Mouse (Mus musculus) hindbrain, embryonic 11.5 days (tissue): ENCODE data around the gene Zc2hc1c. TPM values are rescaled to one million over a fixed set of nuclear protein-coding genes. Genes with fewer than 3 reads are reported as not detected.

Experiments
- ATAC-seq: fragments of 200-750 bp; cut with Nextera tagmentation; 2 replicates; pipeline ENCODE4 v1.8.0; 2017; ENCODE audit warnings: mild to moderate bottlenecking, moderate TSS enrichment, moderate library complexity; ENCODE audit not compliant: low FRiP score
- DNase-seq: peaks from one replicate; pipeline ENCODE4 v3.0.0-alpha.2; 2015; ENCODE audit warnings: low spot score
- H3K27ac ChIP-seq: fragments of 300-500 bp; sonication (generic); 2 replicates; pipeline ENCODE4 v1.5.1; 2014; ENCODE audit warnings: mild to moderate bottlenecking, low read depth, low read length
- H3K27me3 ChIP-seq: fragments of 300-500 bp; sonication (generic); 2 replicates; pipeline ENCODE4 v1.6.1; 2014; ENCODE audit warnings: mild to moderate bottlenecking, low read length, moderate library complexity, mixed read lengths; ENCODE audit not compliant: control insufficient read depth, insufficient read depth
- H3K36me3 ChIP-seq: fragments of 300-500 bp; sonication (generic); 2 replicates; pipeline ENCODE4 v1.6.1; 2014; ENCODE audit warnings: mild to moderate bottlenecking, low read length, moderate library complexity, mixed read lengths; ENCODE audit not compliant: control insufficient read depth, insufficient read depth
- H3K4me1 ChIP-seq: fragments of 300-500 bp; sonication (generic); replicated peaks from 2 replicates; pipeline ENCODE4 v1.6.1; 2014; ENCODE audit warnings: low read length, mixed read lengths; ENCODE audit not compliant: control insufficient read depth, insufficient read depth
- H3K4me2 ChIP-seq: fragments of 300-500 bp; sonication (generic); replicated peaks from 2 replicates; pipeline ENCODE4 v1.6.1; 2014; ENCODE audit warnings: mild to moderate bottlenecking, low read depth, low read length
- H3K4me3 ChIP-seq: fragments of 300-500 bp; sonication (generic); 2 replicates; pipeline ENCODE4 v1.5.1; 2014; ENCODE audit warnings: low read depth, low read length
- H3K9ac ChIP-seq: fragments of 300-500 bp; sonication (generic); 2 replicates; pipeline ENCODE4 v1.6.1; 2014; ENCODE audit warnings: low read depth, low read length
- H3K9me3 ChIP-seq: fragments of 300-500 bp; sonication (generic); 2 replicates; pipeline ENCODE4 v1.6.1; 2016; ENCODE audit warnings: low read length; ENCODE audit not compliant: control insufficient read depth
- WGBS: fragments of 180-500 bp; shearing (Covaris S2); extraction: QIAGEN DNeasy Blood & Tissue Kit; methylation state at CpG from one replicate; pipeline ENCODE4 v1.1.7; 2014; 5-methylcytosine and 5-hydroxymethylcytosine counted together
- polyA plus RNA-seq: library from polyadenylated mRNA; unstranded; fragments of >200 nt; fragmentation: Nextera tagmentation; extraction: Ambion mirVana; gene quantifications from 2 replicates; pipeline ENCODE4 v1.2.1, GENCODE M21; 2014

Zc2hc1c gene
- polyA plus RNA-seq, 1 experiment from 2014 or later, result 1.5 TPM

DNA sequence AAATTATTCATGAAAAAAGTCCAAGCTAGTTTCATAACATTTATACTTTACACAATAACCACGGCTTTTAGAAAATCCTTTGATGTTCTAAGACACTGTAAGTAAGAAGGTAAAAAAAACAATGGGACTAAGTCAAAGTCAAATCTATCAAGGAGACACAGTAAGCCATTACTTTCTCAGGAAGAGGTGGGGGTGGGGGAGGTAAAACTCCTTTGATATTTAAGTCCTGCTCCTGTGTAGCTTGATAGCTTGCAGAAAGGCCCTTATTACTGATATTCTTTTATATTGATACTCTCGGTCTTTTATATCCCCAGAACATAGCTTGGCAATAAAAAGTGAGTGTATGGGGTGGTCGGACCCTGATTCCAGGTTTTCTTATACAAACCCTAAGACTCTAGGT lies 18.6 kb upstream of the Zc2hc1c start:
- Histone ChIP-seq H3K9ac (peak overlapping the region; percentile 64), H3K4me2 (peak overlapping the region; percentile 35), H3K4me1 (no peaks in the 10 kb centered on the region), H3K36me3 (no peaks in the 10 kb centered on the region), H3K9me3 (no peaks in the 10 kb centered on the region), H3K27me3 (no peaks in the 10 kb centered on the region), H3K27ac (peak overlapping the region; percentile 67), H3K4me3 (peak overlapping the region; percentile 49)
- WGBS, result 61% methylated on average over 3 of the region's 3 CpGs
- ATAC-seq (peak; percentile 22; the same call in 1 of the 2 replicates), DNase-seq (no peak)

DNA sequence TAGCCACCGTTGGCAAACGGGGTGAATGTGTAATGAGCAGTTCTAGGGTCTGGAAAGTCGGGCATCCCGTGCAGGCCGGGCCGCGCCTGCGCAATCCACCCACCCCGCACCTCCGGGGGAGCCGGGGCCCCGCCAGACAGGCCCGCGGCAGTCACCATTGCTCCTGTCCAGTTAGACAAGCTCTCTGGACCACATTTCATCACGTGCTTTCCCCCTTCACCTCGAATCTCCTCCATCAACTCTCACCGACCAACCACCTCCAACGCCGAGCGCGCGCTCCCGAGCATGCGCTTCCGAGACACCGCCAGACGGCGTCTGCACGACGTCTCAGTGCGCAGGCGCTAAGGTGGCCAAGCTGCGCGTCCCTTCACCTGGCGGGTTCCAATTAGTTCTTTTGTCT lies 18.1 kb upstream of the Zc2hc1c start, which contains the start of gene Mlh3:
Mlh3 (minus strand) TSS at position 281 of the 400 bp plus-strand sequence.
- Histone ChIP-seq H3K9ac (peak within 1 kb of the TSS; percentile 64), H3K36me3 (no peaks in the 10 kb centered on the region), H3K4me1 (no peaks in the 10 kb centered on the region), H3K9me3 (no peaks in the 10 kb centered on the region), H3K27ac (peak within 1 kb of the TSS; percentile 67), H3K4me2 (peak within 1 kb of the TSS; percentile 35), H3K4me3 (peak within 1 kb of the TSS; percentile 49), H3K27me3 (no peaks in the 10 kb centered on the region)
- DNase-seq (peak; percentile 91), ATAC-seq (peak; percentile 94)
- WGBS, result 2% methylated on average over 35 of the region's 35 CpGs

DNA sequence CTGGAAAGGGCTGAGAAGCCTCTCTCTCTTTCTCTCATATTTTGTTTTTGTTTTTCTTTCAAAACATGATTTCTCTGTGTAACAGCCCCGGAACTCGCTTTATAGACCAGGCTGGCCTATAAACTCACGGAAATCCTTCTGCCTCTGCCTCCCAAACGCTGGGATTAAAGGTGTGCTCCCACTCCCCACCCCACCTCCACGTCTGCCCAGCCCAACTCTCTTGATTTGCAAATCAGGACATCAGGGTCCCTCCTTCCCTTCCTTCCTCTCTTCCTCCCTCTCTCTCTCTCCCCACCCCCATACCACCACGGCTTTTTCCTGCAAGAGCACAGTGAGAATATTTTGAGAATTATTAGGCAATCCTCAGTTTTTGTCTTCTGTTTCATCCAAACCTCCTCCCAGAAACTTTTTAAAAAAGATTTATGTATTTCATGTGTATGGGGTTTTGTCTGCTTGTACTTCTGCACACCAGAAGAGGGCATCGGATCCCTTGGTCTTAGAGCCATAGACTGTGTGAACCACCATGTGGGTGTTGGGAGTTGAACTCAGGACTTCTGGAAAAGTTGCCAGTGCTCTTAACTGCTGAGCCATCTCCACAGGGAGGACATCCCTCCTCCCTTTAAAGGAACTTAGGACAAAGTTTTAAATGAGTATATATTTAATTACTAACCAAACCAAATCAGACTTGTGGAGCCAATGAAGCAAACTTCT lies 17.1 kb upstream of the Zc2hc1c start:
- ATAC-seq (no peak), DNase-seq (no peak)
- H3K4me1 ChIP-seq, result no peaks in the 10 kb centered on the region
- H3K4me2 ChIP-seq, result no peak overlapping the region
- H3K27ac ChIP-seq, result no peak overlapping the region
- WGBS, result 75% methylated on average over 7 of the region's 7 CpGs
- no peaks in the 10 kb centered on the region for H3K36me3 ChIP-seq
- no peak overlapping the region for H3K9ac ChIP-seq
- no peaks in the 10 kb centered on the region for H3K27me3 ChIP-seq
- H3K9me3 ChIP-seq, result no peaks in the 10 kb centered on the region
- H3K4me3 ChIP-seq, result no peak overlapping the region

DNA sequence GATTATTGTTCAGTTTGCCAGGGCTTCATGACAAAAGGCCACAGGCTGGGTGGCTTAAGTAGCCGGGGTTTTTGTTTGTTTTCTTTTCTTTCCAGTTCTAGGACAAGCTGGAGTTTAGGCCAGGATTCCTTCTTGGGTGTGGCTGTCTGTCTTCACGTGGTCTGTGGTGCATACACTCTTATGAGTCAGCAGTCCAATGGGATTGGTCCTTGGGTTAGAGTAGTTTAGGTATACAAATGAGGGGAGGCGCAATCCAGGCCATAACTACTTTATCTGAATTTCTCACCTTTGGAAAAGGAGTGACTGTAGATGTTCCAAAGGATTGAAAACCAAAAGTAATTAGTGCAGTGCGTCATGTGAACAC lies 16.6 kb upstream of the Zc2hc1c start:
- H3K4me1 ChIP-seq, result no peaks in the 10 kb centered on the region
- ATAC-seq (no peak), DNase-seq (no peak)
- H3K9ac ChIP-seq, result no peak overlapping the region
- H3K4me2 ChIP-seq, result no peak overlapping the region
- no peak overlapping the region for H3K27ac ChIP-seq
- no peaks in the 10 kb centered on the region for H3K27me3 ChIP-seq
- H3K9me3 ChIP-seq, result no peaks in the 10 kb centered on the region
- no peak overlapping the region for H3K4me3 ChIP-seq
- WGBS, result 74% methylated on average over 4 of the region's 4 CpGs
- no peaks in the 10 kb centered on the region for H3K36me3 ChIP-seq

DNA sequence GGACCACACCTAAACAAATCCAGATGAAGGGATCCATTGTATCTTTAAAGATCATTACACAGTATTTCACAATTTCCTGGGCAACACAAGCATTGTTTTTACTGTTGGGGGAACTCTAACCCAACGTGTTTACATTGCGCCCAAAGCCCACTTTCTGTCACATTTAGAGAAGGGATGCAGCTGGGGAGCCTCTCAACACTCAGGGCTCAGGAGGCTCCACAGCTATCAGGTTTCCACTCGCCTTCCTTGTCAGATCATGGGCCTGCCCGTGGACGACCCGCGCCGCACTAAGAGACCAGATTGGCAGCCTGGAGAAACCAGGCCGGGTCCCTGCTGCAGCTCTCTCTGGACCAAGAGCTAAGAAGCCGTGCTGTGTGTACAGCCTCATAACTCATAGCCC lies 14.9 kb upstream of the Zc2hc1c start:
- H3K27me3 ChIP-seq, result no peaks in the 10 kb centered on the region
- no peak overlapping the region for H3K4me3 ChIP-seq
- no peak overlapping the region for H3K27ac ChIP-seq
- no peak overlapping the region for H3K9ac ChIP-seq
- H3K9me3 ChIP-seq, result no peaks in the 10 kb centered on the region
- ATAC-seq (no peak), DNase-seq (no peak)
- no peaks in the 10 kb centered on the region for H3K36me3 ChIP-seq
- H3K4me2 ChIP-seq, result no peak overlapping the region
- 69% methylated on average over 10 of the region's 10 CpGs for WGBS
- no peaks in the 10 kb centered on the region for H3K4me1 ChIP-seq

DNA sequence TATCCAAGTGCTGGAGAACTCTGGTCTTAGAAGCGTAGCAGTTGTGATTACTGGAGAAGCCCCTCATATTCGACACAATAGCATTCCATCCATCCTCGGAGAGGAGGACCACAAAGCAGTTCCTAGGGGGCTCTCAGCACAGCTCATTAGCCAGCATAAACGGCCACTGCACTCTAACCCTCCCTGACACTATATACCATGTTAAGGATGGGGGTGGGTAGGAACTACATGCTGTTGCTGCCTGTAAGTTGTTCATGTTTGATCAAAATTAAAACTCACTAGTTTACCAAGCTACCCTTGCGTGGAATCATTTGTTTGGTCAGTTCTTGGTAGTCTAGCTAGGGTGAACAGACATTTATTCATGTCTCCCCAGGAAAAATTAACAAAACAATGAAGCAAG lies 12.1 kb upstream of the Zc2hc1c start:
- Histone ChIP-seq H3K4me3 (no peak overlapping the region), H3K27ac (no peak overlapping the region), H3K36me3 (no peaks in the 10 kb centered on the region), H3K27me3 (no peaks in the 10 kb centered on the region), H3K4me1 (peaks cover 5% of the 10 kb centered on the region; the same call in 1 of the 2 replicates), H3K9me3 (no peaks in the 10 kb centered on the region), H3K9ac (no peak overlapping the region), H3K4me2 (no peak overlapping the region)
- ATAC-seq (no peak), DNase-seq (no peak)
- WGBS, result 70% methylated on average over 5 of the region's 5 CpGs

DNA sequence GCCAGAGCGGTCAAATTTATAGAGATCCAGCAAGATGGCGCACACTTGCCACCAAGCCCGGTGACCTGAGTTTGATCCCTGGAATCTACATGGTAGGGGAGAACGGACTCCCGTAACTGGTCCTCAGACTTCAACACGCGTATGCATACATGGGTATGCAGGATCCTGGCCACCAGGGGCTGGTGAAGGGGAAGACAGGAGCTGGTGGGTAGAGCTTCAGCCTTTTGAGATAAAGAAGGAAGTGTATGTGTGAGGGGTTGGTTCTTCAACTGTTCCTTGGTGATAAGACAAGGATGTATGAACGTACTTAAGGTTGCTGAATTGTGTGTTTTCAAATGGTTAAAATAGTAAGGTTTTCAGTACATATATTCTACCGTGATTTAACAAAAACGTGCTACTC lies 9.5 kb upstream of the Zc2hc1c start:
- Histone ChIP-seq H3K4me2 (no peak overlapping the region), H3K27ac (no peak overlapping the region), H3K27me3 (no peaks in the 10 kb centered on the region), H3K9ac (no peak overlapping the region), H3K9me3 (no peaks in the 10 kb centered on the region), H3K4me1 (peaks cover 5% of the 10 kb centered on the region; the same call in 1 of the 2 replicates), H3K4me3 (no peak overlapping the region), H3K36me3 (no peaks in the 10 kb centered on the region)
- ATAC-seq, result no peak
- WGBS, result 96% methylated on average over 10 of the region's 10 CpGs
- no peak for DNase-seq

DNA sequence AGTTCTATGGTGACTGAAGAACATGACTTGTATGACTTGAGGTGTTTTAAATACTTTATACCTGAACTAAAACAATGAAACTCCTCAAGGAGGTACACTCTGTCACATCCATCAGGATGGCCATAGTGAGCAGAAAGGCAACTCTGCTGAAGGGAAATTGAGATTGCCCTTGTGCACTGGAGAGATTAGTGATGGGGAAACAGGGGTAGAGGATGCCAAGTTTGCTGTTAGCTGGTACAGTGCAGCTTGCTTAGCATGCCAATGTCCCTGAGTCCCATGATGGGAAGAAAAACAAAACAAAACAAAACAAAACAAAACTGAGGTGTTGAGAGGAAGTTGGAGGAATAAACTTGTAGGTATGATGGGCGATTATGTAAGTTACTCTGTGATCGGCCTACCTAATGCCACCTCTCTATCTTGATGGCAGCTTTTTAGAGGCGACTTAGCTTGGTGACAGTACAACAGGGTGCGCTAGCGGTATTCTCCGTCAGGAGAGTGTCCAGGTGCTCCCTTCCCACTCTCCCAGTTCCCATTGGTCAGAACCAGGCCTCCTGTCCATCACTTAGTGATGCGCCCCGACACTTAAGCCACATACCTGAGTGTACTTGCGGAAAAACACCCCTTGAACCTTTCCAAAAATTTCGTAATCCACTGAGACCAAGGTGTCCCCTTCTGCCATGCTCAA lies 8.9 kb upstream of the Zc2hc1c start:
- Histone ChIP-seq H3K4me2 (peak overlapping the region; percentile 86), H3K27me3 (no peaks in the 10 kb centered on the region), H3K4me3 (peak overlapping the region; percentile 79), H3K9me3 (no peaks in the 10 kb centered on the region), H3K4me1 (peaks cover 5% of the 10 kb centered on the region; the same call in 1 of the 2 replicates), H3K36me3 (no peaks in the 10 kb centered on the region), H3K27ac (no peak overlapping the region), H3K9ac (peak overlapping the region; percentile 90)
- peak; percentile 57 for ATAC-seq
- WGBS, result 7% methylated on average over 10 of the region's 10 CpGs
- DNase-seq, result no peak
